8 mouse cellular contexts compared by ENCODE assay signal in the genomic region with DNA sequence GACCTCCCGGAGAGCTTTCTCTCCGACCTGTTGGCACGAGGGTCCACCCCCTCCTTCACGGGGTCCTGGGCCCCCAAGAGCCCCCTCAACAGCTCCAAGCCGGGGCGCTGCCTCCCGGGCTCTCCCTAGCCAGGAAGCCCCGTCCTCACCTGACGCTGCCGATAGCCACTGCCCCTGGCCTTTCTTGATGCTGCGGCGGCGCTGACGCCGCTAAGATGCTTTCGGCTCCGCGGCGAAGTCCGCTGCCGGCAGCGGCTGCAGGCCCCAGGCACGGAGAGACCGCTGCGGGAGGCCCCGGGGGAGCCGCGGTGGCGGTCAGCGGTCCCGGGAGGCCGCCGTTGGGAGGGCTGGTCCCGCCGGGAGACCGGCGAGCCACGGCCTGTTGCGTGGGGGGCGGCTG. TPM values are rescaled to one million over a fixed set of nuclear protein-coding genes. Genes with fewer than 3 reads are reported as not detected.
DNase-seq lines count a peak whose midpoint lies in the region; ATAC-seq lines count a peak whose summit lies in the region.

No protein-coding gene starts in this region.

- H3K4me2 ChIP-seq in heart, embryonic 15.5 days = peak overlapping the region; percentile 85

- peak overlapping the region; percentile 72 for H3K4me3 ChIP-seq in heart, embryonic 15.5 days
- peak overlapping the region; percentile 98 for H3K4me3 ChIP-seq in hindbrain, embryonic 10.5 days

- DNase-seq in heart, adult 9 months (ENCODE audit: low spot score in 2 of 2) = no peak
- peak; percentile 49 for DNase-seq in MN1 (ENCODE audit: low spot score)
- DNase-seq in hindbrain, embryonic 10.5 days (ENCODE audit: low spot score) = no peak
- no peak for DNase-seq in cerebellum, adult 9-11 months
- no peak for DNase-seq in cerebellum, adult 18-20 months
- no peak for DNase-seq in adrenal gland, postnatal 25 days

- peaks cover 35% of the 10 kb centered on the region for H3K36me3 ChIP-seq in heart, embryonic 15.5 days
- H3K36me3 ChIP-seq in hindbrain, embryonic 10.5 days = peaks cover 36% of the 10 kb centered on the region

- H3K9me3 ChIP-seq in heart, embryonic 15.5 days (replicated peaks) = no peaks in the 10 kb centered on the region
- no peaks in the 10 kb centered on the region for H3K9me3 ChIP-seq in hindbrain, embryonic 10.5 days

- under 1% methylated on average over 38 of the region's 40 CpGs for WGBS in heart, embryonic 15.5 days
- under 1% methylated on average over 40 of the region's 40 CpGs for WGBS in hindbrain, embryonic 10.5 days

- no peak; the same call in 1 of the 2 replicates for ATAC-seq in heart, embryonic 15.5 days (replicated peaks; ENCODE audit: insufficient number of reproducible peaks, insufficient read depth, low FRiP score, low read depth)
- ATAC-seq in megakaryocyte-erythroid progenitor cell, adult 5-6 weeks (replicated peaks; ENCODE audit: low FRiP score, low TSS enrichment, poor library complexity, severe bottlenecking) = peak; percentile 3; the same call in 1 of the 2 replicates

- H3K9ac ChIP-seq in heart, embryonic 15.5 days = peak overlapping the region; percentile 99

- peak overlapping the region; percentile 99 for H3K27ac ChIP-seq in heart, embryonic 15.5 days
- peak overlapping the region; percentile 100 for H3K27ac ChIP-seq in hindbrain, embryonic 10.5 days

- peaks cover 16% of the 10 kb centered on the region for H3K4me1 ChIP-seq in heart, embryonic 15.5 days (replicated peaks)
- H3K4me1 ChIP-seq in hindbrain, embryonic 10.5 days (replicated peaks) = peaks cover 12% of the 10 kb centered on the region

- no peaks in the 10 kb centered on the region for H3K27me3 ChIP-seq in heart, embryonic 15.5 days
- no peaks in the 10 kb centered on the region for H3K27me3 ChIP-seq in hindbrain, embryonic 10.5 days (ENCODE audit: insufficient read depth, poor library complexity, severe bottlenecking)

RNA-seq across cellular contexts. Expression of a gene that starts 0.5 kb away (rescaled TPM):
- polyA plus RNA-seq in heart, embryonic 15.5 days (2015; fragmentation: Nextera tagmentation; extraction: Ambion mirVana) = 31.0 and 42.0 TPM in 2 replicates
- 53.4 and 66.8 TPM in 2 replicates for polyA plus RNA-seq in hindbrain, embryonic 10.5 days (2016; fragmentation: Nextera tagmentation; extraction: Ambion mirVana)
- 162 and 199 TPM in 2 replicates for total RNA-seq in megakaryocyte-erythroid progenitor cell, adult 5-6 weeks (2014; fragmentation: Nextera tagmentation)
- total RNA-seq in megakaryocyte-erythroid progenitor cell, adult 5-6 weeks (2017) = 28.4 and 42.7 TPM in 2 replicates
- 123 and 138 TPM in 2 replicates for total RNA-seq in adrenal gland, postnatal 25 days (2021)

RNA-seq across cellular contexts. Expression of a gene that starts 15.6 kb away (rescaled TPM):
- 170 and 182 TPM in 2 replicates for polyA plus RNA-seq in heart, embryonic 15.5 days (2015; fragmentation: Nextera tagmentation; extraction: Ambion mirVana)
- 156 and 169 TPM in 2 replicates for polyA plus RNA-seq in hindbrain, embryonic 10.5 days (2016; fragmentation: Nextera tagmentation; extraction: Ambion mirVana)
- 128 and 168 TPM in 2 replicates for total RNA-seq in megakaryocyte-erythroid progenitor cell, adult 5-6 weeks (2014; fragmentation: Nextera tagmentation)
- 92.9 and 141 TPM in 2 replicates for total RNA-seq in megakaryocyte-erythroid progenitor cell, adult 5-6 weeks (2017)
- total RNA-seq in adrenal gland, postnatal 25 days (2021) = 180 and 191 TPM in 2 replicates

RNA-seq across cellular contexts. Expression of a gene that starts 27.5 kb away (rescaled TPM):
- 37.1 and 45.2 TPM in 2 replicates for polyA plus RNA-seq in heart, embryonic 15.5 days (2015; fragmentation: Nextera tagmentation; extraction: Ambion mirVana)
- 54.4 and 61.0 TPM in 2 replicates for polyA plus RNA-seq in hindbrain, embryonic 10.5 days (2016; fragmentation: Nextera tagmentation; extraction: Ambion mirVana)
- 24.8 and 49.2 TPM in 2 replicates for total RNA-seq in megakaryocyte-erythroid progenitor cell, adult 5-6 weeks (2014; fragmentation: Nextera tagmentation)
- 11.7 and 11.9 TPM in 2 replicates for total RNA-seq in megakaryocyte-erythroid progenitor cell, adult 5-6 weeks (2017)
- 60.4 and 63.6 TPM in 2 replicates for total RNA-seq in adrenal gland, postnatal 25 days (2021)

RNA-seq across cellular contexts. Expression of a gene that starts 39.8 kb away (rescaled TPM):
- 0.72 and 1.8 TPM in 2 replicates for polyA plus RNA-seq in heart, embryonic 15.5 days (2015; fragmentation: Nextera tagmentation; extraction: Ambion mirVana)
- 1.1 and 3.0 TPM in 2 replicates for polyA plus RNA-seq in hindbrain, embryonic 10.5 days (2016; fragmentation: Nextera tagmentation; extraction: Ambion mirVana)
- 2.3 TPM in 1 of 2 replicates, not detected in the other for total RNA-seq in megakaryocyte-erythroid progenitor cell, adult 5-6 weeks (2014; fragmentation: Nextera tagmentation)
- 0.15 and 0.61 TPM in 2 replicates for total RNA-seq in megakaryocyte-erythroid progenitor cell, adult 5-6 weeks (2017)
- not detected in 2 replicates for total RNA-seq in adrenal gland, postnatal 25 days (2021)
